Mouse (Mus musculus) brain, embryonic 14.5 days (tissue): ENCODE measurements at regions not wholly inside any gene's neighbourhood (a gene's known extent, or its start where the extent isn't known, plus 50 kb on each side); places are given as distances from the start of the nearest gene placed in this dataset.

Experiments used
- CTCF ChIP-seq: fragments of 200-500 bp; IDR thresholded peaks from 2 replicates; pipeline ENCODE4 v1.5.1; 2012; ENCODE audit warnings: inconsistent platforms, mild to moderate bottlenecking, moderate library complexity, borderline replicate concordance; ENCODE audit not compliant: insufficient read depth, insufficient read length; ENCODE audit errors: extremely low read depth
- POLR2A ChIP-seq: fragments of 200-500 bp; IDR thresholded peaks from 2 replicates; pipeline ENCODE4 v1.6.1; 2012; ENCODE audit warnings: mild to moderate bottlenecking, inconsistent platforms, borderline replicate concordance; ENCODE audit not compliant: poor library complexity, insufficient read depth, insufficient read length, severe bottlenecking; ENCODE audit errors: extremely low read depth

GRCm38 (mm10) chr13:6000559-6001217 is 139.4 kb downstream of the Klf6 start:
- TF ChIP-seq CTCF (no peak), POLR2A (no peak)
